Mouse (Mus musculus): Measurements from ENCODE around the gene Rpusd1. TPM values are rescaled to one million over a fixed set of nuclear protein-coding genes. Genes with fewer than 3 reads are reported as not detected.
A peak's percentile ranks its signal among the peaks of the same experiment; 100 is the strongest.

Gene Rpusd1
- total and polyA plus RNA-seq, 2 experiments from 2014 or later: 6.5 to 30.0 TPM

DNA sequence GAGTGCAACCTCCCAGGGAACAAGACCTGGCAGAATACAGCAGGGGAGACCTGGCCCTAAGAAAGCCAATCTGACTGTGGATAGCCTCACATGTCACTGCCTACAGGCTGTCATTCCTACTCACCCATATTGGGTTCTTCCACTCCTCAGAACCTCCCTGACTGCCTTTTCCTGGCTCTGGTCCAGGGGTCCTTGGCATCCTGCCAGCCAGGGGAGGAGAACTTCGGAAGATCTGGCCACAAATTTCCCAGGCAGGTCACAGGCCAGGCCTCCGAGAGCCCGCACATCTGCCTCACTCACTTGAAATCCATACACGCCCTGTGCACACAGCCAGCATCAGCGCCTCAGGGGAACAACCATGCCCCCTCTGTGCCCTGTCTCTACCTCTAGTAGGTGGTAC is 24.0 kb downstream of the Rpusd1 start:
- Histone ChIP-seq H3K27ac (ENCODE audit: low read depth, low read length) (no peak overlapping the region), H3K27me3 (ENCODE audit: insufficient read depth, low read length) (no peaks in the 10 kb centered on the region), H3K4me1 (ENCODE audit: insufficient read depth) (no peaks in the 10 kb centered on the region), H3K9me3 (ENCODE audit: low read length) (no peaks in the 10 kb centered on the region), H3K36me3 (ENCODE audit: insufficient read depth) (no peaks in the 10 kb centered on the region), H3K4me3 (ENCODE audit: low read depth, low read length) (no peak overlapping the region), H3K4me2 (ENCODE audit: low read depth) (no peak overlapping the region), H3K9ac (no peak overlapping the region)
- DNase-seq (peak; percentile 12), ATAC-seq (no peak)
- TF ChIP-seq CTCF (IDR thresholded peaks at IDR 0.05; ENCODE audit: low read depth): no peak
- WGBS: 30% methylated on average over 5 of the region's 5 CpGs

- Histone ChIP-seq H3K27me3 (ENCODE audit: insufficient read depth, low read length) (no peaks in the 10 kb centered on the region), H3K36me3 (ENCODE audit: insufficient read depth) (no peaks in the 10 kb centered on the region), H3K4me3 (ENCODE audit: low read depth, low read length) (no peak within 1 kb of the TSS), H3K9me3 (ENCODE audit: low read length) (no peaks in the 10 kb centered on the region), H3K4me2 (ENCODE audit: low read depth) (no peak within 1 kb of the TSS), H3K27ac (ENCODE audit: low read depth, low read length) (no peak within 1 kb of the TSS), H3K4me1 (ENCODE audit: insufficient read depth) (no peaks in the 10 kb centered on the region), H3K9ac (no peak within 1 kb of the TSS)
- TF ChIP-seq CTCF (IDR thresholded peaks at IDR 0.05; ENCODE audit: low read depth): no peak
- DNase-seq (no peak), ATAC-seq (no peak)
- 83% methylated on average over 9 of the region's 9 CpGs for WGBS
Observed at GRCm38 (mm10) chr17:25754241-25754640, 26.8 kb downstream of the Rpusd1 start, which contains the start of gene Msln. Msln (minus strand) TSS chr17:25754378.

DNA sequence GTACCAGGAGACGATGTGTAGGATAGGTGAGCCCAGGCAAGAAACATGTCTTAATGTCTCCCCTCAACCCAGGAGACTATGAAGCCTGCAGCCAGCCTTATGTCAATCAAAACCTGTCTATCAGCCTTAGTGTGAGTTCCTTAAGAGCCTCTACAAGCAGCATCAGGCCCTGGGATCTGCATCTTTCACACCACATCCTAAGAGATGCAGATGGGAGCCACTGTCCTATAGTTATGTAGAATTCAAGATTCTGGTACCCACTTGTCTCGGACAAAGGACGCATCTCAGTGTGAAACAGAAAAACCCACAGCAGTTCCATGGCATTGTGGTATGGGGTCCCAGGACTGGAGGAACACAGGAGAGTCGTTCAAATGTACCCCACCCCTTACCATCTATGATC is 27.6 kb downstream of the Rpusd1 start:
- 80% methylated on average over 4 of the region's 4 CpGs for WGBS
- H3K4me2 ChIP-seq (ENCODE audit: low read depth): no peak overlapping the region
- no peak for TF ChIP-seq CTCF (IDR thresholded peaks at IDR 0.05; ENCODE audit: low read depth)
- H3K4me1 ChIP-seq (ENCODE audit: insufficient read depth): no peaks in the 10 kb centered on the region
- ATAC-seq: no peak
- H3K27me3 ChIP-seq (ENCODE audit: insufficient read depth, low read length): no peaks in the 10 kb centered on the region
- DNase-seq: no peak
- H3K9ac ChIP-seq: no peak overlapping the region
- H3K9me3 ChIP-seq (ENCODE audit: low read length): no peaks in the 10 kb centered on the region
- no peak overlapping the region for H3K27ac ChIP-seq (ENCODE audit: low read depth, low read length)
- no peaks in the 10 kb centered on the region for H3K36me3 ChIP-seq (ENCODE audit: insufficient read depth)
- H3K4me3 ChIP-seq (ENCODE audit: low read depth, low read length): no peak overlapping the region

GRCm38 (mm10) chr17:25755627-25756377 is 28.3 kb downstream of the Rpusd1 start:
- no peak for ATAC-seq
- Histone ChIP-seq H3K27me3 (ENCODE audit: insufficient read depth, low read length) (no peaks in the 10 kb centered on the region), H3K4me2 (ENCODE audit: low read depth) (no peak overlapping the region), H3K27ac (ENCODE audit: low read depth, low read length) (no peak overlapping the region), H3K36me3 (ENCODE audit: insufficient read depth) (no peaks in the 10 kb centered on the region), H3K4me3 (ENCODE audit: low read depth, low read length) (no peak overlapping the region), H3K9me3 (ENCODE audit: low read length) (no peaks in the 10 kb centered on the region), H3K4me1 (ENCODE audit: insufficient read depth) (no peaks in the 10 kb centered on the region), H3K9ac (no peak overlapping the region)
- TF ChIP-seq CTCF (IDR thresholded peaks at IDR 0.05; ENCODE audit: low read depth): no peak
- 66% methylated on average over 4 of the region's 4 CpGs for WGBS
- no peak for DNase-seq

DNA sequence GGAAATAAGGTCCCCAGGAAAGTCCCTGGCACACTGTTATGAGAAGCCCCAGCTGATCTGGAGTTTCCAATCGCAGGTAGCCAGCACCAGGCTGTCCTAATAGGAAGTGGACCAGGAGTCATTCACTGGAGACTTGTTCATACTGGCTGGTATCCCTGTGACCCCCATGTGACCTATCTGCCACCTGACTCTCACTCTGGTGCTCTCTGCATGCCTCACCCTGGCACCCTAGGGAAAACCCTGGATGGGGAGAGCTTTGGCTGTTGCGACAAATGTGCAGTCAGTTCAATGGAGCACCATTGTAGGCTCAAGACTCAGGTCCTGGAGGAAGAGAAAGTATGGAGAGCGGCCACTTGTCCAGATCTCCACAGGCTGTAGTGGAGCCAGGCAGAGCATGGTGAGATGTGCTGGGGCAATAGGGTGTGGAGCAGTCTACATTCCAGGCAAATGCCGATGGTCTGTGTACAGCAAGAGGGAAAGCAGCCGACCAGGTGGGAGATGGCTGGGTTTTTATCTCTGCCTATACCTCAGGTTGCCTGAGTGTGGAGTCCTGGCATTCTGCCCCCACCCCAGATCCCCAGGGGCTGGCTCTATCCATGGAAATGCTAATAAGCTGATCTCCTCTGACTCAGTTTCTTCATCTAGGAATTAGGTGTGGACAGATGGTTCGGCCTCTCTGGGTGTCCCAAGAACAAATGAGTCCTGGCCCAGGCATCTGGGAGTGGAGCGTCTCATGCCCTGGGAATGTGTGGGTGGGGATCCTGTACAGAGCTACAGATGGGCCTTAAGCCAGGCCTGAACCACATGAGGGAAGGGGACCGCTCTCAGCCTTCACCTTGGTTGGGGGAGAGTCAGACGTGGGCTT is 29.1 kb downstream of the Rpusd1 start:
- Histone ChIP-seq H3K4me3 (ENCODE audit: low read depth, low read length) (no peak overlapping the region), H3K27ac (ENCODE audit: low read depth, low read length) (no peak overlapping the region), H3K36me3 (ENCODE audit: insufficient read depth) (no peaks in the 10 kb centered on the region), H3K9ac (no peak overlapping the region), H3K4me1 (ENCODE audit: insufficient read depth) (no peaks in the 10 kb centered on the region), H3K9me3 (ENCODE audit: low read length) (no peaks in the 10 kb centered on the region), H3K27me3 (ENCODE audit: insufficient read depth, low read length) (no peaks in the 10 kb centered on the region), H3K4me2 (ENCODE audit: low read depth) (no peak overlapping the region)
- 74% methylated on average over 9 of the region's 9 CpGs for WGBS
- no peak for TF ChIP-seq CTCF (IDR thresholded peaks at IDR 0.05; ENCODE audit: low read depth)
- no peak for ATAC-seq
- DNase-seq: no peak

- no peak for TF ChIP-seq CTCF (IDR thresholded peaks at IDR 0.05; ENCODE audit: low read depth)
- 76% methylated on average over 3 of the region's 3 CpGs for WGBS
- no peaks in the 10 kb centered on the region for H3K4me1 ChIP-seq (ENCODE audit: insufficient read depth)
- H3K27me3 ChIP-seq (ENCODE audit: insufficient read depth, low read length): no peaks in the 10 kb centered on the region
- no peak overlapping the region for H3K4me3 ChIP-seq (ENCODE audit: low read depth, low read length)
- ATAC-seq (no peak), DNase-seq (no peak)
- no peak overlapping the region for H3K9ac ChIP-seq
- no peak overlapping the region for H3K27ac ChIP-seq (ENCODE audit: low read depth, low read length)
- no peaks in the 10 kb centered on the region for H3K9me3 ChIP-seq (ENCODE audit: low read length)
- no peaks in the 10 kb centered on the region for H3K36me3 ChIP-seq (ENCODE audit: insufficient read depth)
- H3K4me2 ChIP-seq (ENCODE audit: low read depth): no peak overlapping the region
Observed at GRCm38 (mm10) chr17:25757691-25758090, 30.2 kb downstream of the Rpusd1 start.

DNA sequence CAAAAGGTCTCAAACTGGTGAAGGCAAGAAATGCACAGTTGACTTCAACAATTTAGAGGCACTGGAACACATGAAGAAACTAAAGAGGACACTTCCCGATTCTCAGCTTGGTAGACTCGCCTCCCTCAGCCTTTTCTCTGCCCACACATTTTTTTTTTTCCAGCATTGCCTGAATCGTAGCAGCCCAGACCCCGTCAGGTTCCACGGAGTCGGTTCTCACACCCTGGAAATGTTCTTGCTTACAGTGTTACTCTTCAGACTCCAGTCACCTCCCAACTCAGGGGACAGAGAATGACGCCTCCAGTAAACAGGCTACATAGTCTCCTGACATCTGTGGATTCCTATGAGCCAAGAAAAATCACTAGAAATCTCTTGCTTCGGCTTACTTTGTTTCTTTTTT is 32.7 kb downstream of the Rpusd1 start:
- H3K27ac ChIP-seq (ENCODE audit: low read depth, low read length): no peak overlapping the region

More for the DNA sequence above, 32.7 kb downstream of the Rpusd1 start:
- TF ChIP-seq CTCF (IDR thresholded peaks at IDR 0.05; ENCODE audit: low read depth): no peak
- ATAC-seq (no peak), DNase-seq (no peak)
- no peaks in the 10 kb centered on the region for H3K27me3 ChIP-seq (ENCODE audit: insufficient read depth, low read length)
- WGBS: 78% methylated on average over 8 of the region's 8 CpGs
- H3K4me3 ChIP-seq (ENCODE audit: low read depth, low read length): no peak overlapping the region
- no peaks in the 10 kb centered on the region for H3K36me3 ChIP-seq (ENCODE audit: insufficient read depth)
- no peak overlapping the region for H3K9ac ChIP-seq
- H3K9me3 ChIP-seq (ENCODE audit: low read length): no peaks in the 10 kb centered on the region
- H3K4me1 ChIP-seq (ENCODE audit: insufficient read depth): no peaks in the 10 kb centered on the region
- no peak overlapping the region for H3K4me2 ChIP-seq (ENCODE audit: low read depth)
